Mouse (Mus musculus) G1E (cell line): Measurements from ENCODE around the gene Pomt2. TPM values are rescaled to one million over a fixed set of nuclear protein-coding genes. Genes with fewer than 3 reads are reported as not detected.
A peak's percentile ranks its signal among the peaks of the same experiment; 100 is the strongest.
"Not testable (repeated sequence)": the region's sequence is repeated elsewhere in the genome, so short reads cannot be mapped to it uniquely, and the experiment has no call there.

Experiments used
- ATAC-seq: 2 replicates; pipeline ENCODE4 v1.8.0; 2016; ENCODE audit warnings: mild to moderate bottlenecking; ENCODE audit not compliant: insufficient number of reproducible peaks, poor library complexity, low FRiP score, severe bottlenecking; ENCODE audit errors: extremely low read depth
- DNase-seq: peaks from one replicate; pipeline ENCODE4 v3.0.0; 2012; ENCODE audit warnings: low spot score
- H3K27me3 ChIP-seq: 2 replicates; pipeline ENCODE4 v1.6.1; 2012; ENCODE audit warnings: mild to moderate bottlenecking, low read length, inconsistent platforms; ENCODE audit not compliant: insufficient read depth
- H3K36me3 ChIP-seq: replicated peaks from 2 replicates; pipeline ENCODE3; 2012; ENCODE audit warnings: mild to moderate bottlenecking, inconsistent platforms
- H3K4me1 ChIP-seq: 2 replicates; pipeline ENCODE4 v1.6.1; 2012; ENCODE audit warnings: low read depth, low read length, inconsistent platforms, mixed read lengths; ENCODE audit not compliant: insufficient read depth
- H3K4me3 ChIP-seq: 2 replicates; pipeline ENCODE4 v1.5.1; 2012; ENCODE audit warnings: low read depth, mild to moderate bottlenecking, inconsistent platforms, low read length, moderate library complexity, mixed read lengths
- H3K9me3 ChIP-seq: replicated peaks from 2 replicates; pipeline ENCODE4 v1.6.1; 2012; ENCODE audit warnings: inconsistent platforms
- CTCF ChIP-seq: IDR thresholded peaks from 2 replicates; pipeline ENCODE4 v1.5.1; 2012; ENCODE audit warnings: low read depth, low read length, inconsistent platforms, mixed read lengths
- GATA1 ChIP-seq: IDR thresholded peaks from 2 replicates; pipeline ENCODE4 v1.6.1; 2012; ENCODE audit warnings: borderline replicate concordance, low read length, inconsistent platforms, mixed read lengths
- GATA2 ChIP-seq: IDR thresholded peaks from 2 replicates; pipeline ENCODE4 v1.6.1; 2012; ENCODE audit warnings: low read depth, low read length, inconsistent platforms, borderline replicate concordance
- POLR2AphosphoS5 ChIP-seq: IDR thresholded peaks from 2 replicates; pipeline ENCODE4 v1.6.1; 2012; ENCODE audit warnings: low read depth, low read length, inconsistent platforms; ENCODE audit not compliant: insufficient replicate concordance
- TAL1 ChIP-seq: conservative IDR thresholded peaks from 2 replicates; pipeline ENCODE4 v1.6.1; 2012; ENCODE audit warnings: low read depth, low read length, inconsistent platforms, mixed read lengths
- polyA plus RNA-seq: library from polyadenylated mRNA; stranded (reverse); fragments of >175 nt; gene quantifications from 2 replicates; pipeline ENCODE4 v1.2.3, GENCODE M21; 2012
- total RNA-seq, 2 experiments: library from RNA; stranded (forward) in 1 of 2; stranded (reverse) in 1 of 2; fragments of 200-1000 nt in 1 of 2; fragments of >200 nt in 1 of 2; fragmentation: Nextera tagmentation in 1 of 2; gene quantifications; 2 replicates each; pipeline ENCODE4 v1.2.3; 2014 to 2017

The Pomt2 gene
- total and polyA plus RNA-seq, 3 experiments, result 5.3 to 14.0 (median 11.9) TPM

DNA sequence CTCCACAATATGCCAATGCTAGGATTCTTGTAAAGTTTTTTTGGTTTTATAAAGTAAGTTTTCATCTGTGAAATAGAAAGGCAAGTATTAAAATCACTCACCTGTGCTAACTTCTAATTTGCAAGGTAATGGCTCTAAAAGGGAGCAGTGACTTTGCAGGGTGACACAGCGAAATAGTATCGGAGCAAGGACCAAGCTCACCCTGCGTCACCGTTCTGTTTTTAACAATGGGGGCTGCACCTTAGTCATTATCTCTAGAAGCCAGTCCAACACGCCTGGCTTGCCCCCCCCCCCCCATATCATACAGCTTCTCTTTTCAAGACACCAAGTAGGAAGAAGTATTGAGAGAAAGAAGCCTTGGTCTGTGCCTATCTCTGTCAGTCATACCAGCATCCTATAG, 13.0 kb upstream of the Pomt2 start:
- no peak overlapping the region for H3K4me3 ChIP-seq
- no peaks in the 10 kb centered on the region for H3K27me3 ChIP-seq
- peaks cover 77% of the 10 kb centered on the region for H3K36me3 ChIP-seq
- peaks cover 2% of the 10 kb centered on the region for H3K9me3 ChIP-seq
- H3K4me1 ChIP-seq, result peaks cover 31% of the 10 kb centered on the region
- ATAC-seq (peak; percentile 68), DNase-seq (peak; percentile 32)
- TF ChIP-seq TAL1, result no peak; the same call in 1 of the 2 replicates
- TF ChIP-seq GATA1, result no peak
- no peak for TF ChIP-seq POLR2AphosphoS5
- TF ChIP-seq GATA2, result no peak
- no peak for TF ChIP-seq CTCF

DNA sequence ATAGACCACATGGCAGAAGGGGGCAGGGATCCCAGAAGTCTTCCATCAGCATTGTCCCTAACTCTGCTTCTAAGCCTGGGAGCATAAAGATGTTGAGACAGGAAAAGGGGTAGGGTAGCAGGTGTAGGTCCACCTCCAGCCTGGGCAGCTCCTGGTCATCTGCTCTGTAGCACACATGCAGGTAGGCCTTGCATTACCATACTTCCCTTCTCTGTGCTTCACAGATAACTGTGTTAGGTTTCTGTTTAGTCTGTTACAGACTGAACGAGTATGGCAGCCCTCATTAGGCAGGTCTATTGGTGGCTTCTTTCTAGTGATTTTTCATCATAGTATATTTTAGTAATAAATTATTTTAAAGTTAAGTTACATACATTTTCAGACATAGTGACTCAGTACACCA, 12.5 kb upstream of the Pomt2 start:
- TF ChIP-seq GATA1 (no peak), POLR2AphosphoS5 (no peak), GATA2 (no peak), CTCF (no peak), TAL1 (no peak)
- H3K9me3 ChIP-seq, result peaks cover 7% of the 10 kb centered on the region
- DNase-seq, result no peak
- ATAC-seq, result no peak
- no peaks in the 10 kb centered on the region for H3K27me3 ChIP-seq
- no peak overlapping the region for H3K4me3 ChIP-seq
- H3K4me1 ChIP-seq, result peaks cover 35% of the 10 kb centered on the region
- peaks cover 77% of the 10 kb centered on the region for H3K36me3 ChIP-seq

DNA sequence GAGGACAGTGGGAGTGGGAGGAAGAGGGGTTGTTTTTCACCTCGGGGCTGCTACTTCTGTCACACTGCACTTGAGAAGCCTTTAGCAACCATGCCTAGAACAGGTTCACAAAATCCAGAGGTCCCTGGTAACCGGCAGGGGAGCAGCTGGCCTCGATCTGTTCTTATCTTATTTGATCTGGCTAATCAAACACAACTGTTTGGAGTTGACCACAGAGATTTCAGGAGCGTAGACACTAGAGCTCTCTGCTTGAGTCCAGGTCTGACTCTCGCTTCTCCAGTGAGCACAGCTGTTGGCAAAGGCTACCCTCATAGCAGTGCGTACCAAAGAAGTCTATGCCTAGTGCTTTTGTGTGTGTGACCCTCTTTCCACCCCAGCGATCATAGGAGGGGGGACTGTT, 10.3 kb upstream of the Pomt2 start:
- Histone ChIP-seq H3K36me3 (peaks cover 59% of the 10 kb centered on the region), H3K9me3 (peaks cover 20% of the 10 kb centered on the region), H3K27me3 (no peaks in the 10 kb centered on the region), H3K4me3 (no peak overlapping the region), H3K4me1 (peaks cover 35% of the 10 kb centered on the region)
- TF ChIP-seq TAL1, result no peak
- TF ChIP-seq GATA2, result no peak
- TF ChIP-seq GATA1, result no peak
- no peak for TF ChIP-seq CTCF
- TF ChIP-seq POLR2AphosphoS5, result no peak
- no peak for DNase-seq
- no peak for ATAC-seq

DNA sequence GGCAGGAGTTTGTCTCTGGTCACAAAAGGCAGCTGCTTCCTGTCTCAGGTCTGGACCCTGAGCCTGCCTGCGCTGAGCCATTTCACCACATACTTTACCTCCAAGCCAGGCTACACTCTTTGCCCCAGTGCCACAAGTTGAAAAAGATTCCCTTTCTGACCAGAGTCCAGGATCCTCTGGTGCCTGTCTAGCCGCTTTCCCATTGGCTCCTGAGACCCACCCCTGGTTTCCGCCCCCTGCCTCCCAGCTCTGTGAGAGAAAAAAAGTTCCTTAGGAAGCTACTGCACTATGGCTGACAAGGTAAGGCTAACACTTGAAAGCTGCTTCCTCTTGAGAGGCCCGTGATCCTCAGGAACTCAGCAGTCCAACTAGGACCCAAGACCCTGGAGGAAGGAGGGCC, 9.6 kb upstream of the Pomt2 start:
- DNase-seq, result no peak
- no peaks in the 10 kb centered on the region for H3K27me3 ChIP-seq
- no peak for ATAC-seq
- H3K4me1 ChIP-seq, result peaks cover 30% of the 10 kb centered on the region
- TF ChIP-seq GATA2 (no peak), CTCF (no peak), GATA1 (no peak), TAL1 (no peak), POLR2AphosphoS5 (no peak)
- H3K36me3 ChIP-seq, result peaks cover 51% of the 10 kb centered on the region
- H3K4me3 ChIP-seq, result no peak overlapping the region
- peaks cover 25% of the 10 kb centered on the region for H3K9me3 ChIP-seq

DNA sequence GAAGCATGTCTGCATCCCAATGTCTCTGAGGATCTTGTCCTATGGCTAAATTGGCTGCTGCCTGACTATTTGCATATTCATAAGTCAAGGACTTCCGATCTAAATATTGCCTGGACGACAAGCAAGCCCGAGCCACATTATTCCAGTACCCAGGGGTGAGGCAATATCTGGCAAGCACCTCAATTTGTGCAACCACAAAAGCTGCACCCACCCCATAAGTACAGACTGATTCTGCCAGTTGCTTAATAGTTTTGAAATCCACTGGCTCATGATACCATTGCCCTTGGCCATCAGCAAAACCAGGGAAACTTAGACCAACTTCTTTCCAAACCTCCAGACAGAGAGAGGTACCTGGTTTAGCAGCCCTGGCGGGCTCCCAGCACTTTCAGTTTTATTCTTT, 6.7 kb upstream of the Pomt2 start:
- not testable (repeated sequence) for DNase-seq
- Histone ChIP-seq H3K9me3 (peaks cover 41% of the 10 kb centered on the region), H3K36me3 (peaks cover 33% of the 10 kb centered on the region)

DNA sequence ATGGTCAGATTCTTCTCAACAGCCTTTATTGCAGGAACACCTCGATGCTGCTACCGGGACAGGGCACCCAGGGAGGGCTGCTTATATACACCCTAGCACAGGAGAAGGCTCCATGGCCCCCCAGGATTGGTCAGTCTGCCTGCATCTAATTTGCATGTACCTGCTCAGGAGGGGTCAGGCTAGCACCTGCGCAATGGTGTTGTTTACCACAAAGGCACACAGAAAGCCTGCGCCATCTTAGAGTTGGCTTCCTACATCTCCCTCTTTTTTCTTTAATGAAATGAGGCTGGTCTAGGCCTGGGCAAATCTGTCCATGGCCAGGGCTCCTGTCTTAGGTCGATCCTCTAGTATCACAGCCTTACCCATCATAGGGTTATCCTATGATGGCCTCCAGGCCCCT, 1.7 kb upstream of the Pomt2 start:
- Histone ChIP-seq H3K36me3 (peaks cover 9% of the 10 kb centered on the region), H3K4me1 (peaks cover 27% of the 10 kb centered on the region), H3K27me3 (no peaks in the 10 kb centered on the region), H3K9me3 (peaks cover 32% of the 10 kb centered on the region), H3K4me3 (no peak overlapping the region; the same call in 1 of the 2 replicates)
- no peak for DNase-seq
- no peak for TF ChIP-seq GATA1
- TF ChIP-seq POLR2AphosphoS5, result no peak
- TF ChIP-seq TAL1, result no peak
- no peak for TF ChIP-seq GATA2
- TF ChIP-seq CTCF, result no peak
- ATAC-seq, result no peak

More for the DNA sequence above, 6.7 kb upstream of the Pomt2 start:
- ATAC-seq, H3K4me1 ChIP-seq, H3K4me3 ChIP-seq, H3K27me3 ChIP-seq: not testable (repeated sequence)

DNA sequence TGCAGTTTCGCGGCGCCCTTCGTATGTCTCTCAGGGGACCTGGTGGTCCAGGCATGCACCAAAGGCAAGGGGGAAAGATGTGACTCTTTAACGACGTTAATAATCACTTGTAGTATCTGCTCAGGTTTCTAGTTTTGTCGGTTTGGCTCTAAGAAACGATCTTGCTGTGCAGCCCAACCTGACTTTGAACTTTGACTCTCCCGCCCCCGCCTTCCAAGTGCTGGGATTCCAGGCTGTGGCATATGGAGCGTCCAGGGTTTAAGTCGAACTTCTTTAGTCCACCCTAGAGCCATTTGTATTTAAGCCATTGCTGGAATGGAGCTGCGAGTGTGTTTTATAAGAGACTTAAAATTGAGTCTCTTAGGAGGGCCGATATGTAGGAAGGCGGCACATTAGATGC, 368 bp upstream of the Pomt2 start:
- Histone ChIP-seq H3K36me3 (peaks cover 12% of the 10 kb centered on the region), H3K27me3 (no peaks in the 10 kb centered on the region), H3K4me1 (peaks cover 27% of the 10 kb centered on the region), H3K4me3 (peak overlapping the region; percentile 93), H3K9me3 (peaks cover 23% of the 10 kb centered on the region)
- DNase-seq (no peak), ATAC-seq (no peak)
- no peak for TF ChIP-seq GATA1
- no peak for TF ChIP-seq GATA2
- TF ChIP-seq POLR2AphosphoS5, result no peak
- no peak for TF ChIP-seq TAL1
- no peak for TF ChIP-seq CTCF
